ENCODE assay signal across 12 mouse cellular contexts in genomic region chr11:119769666-119770065, GRCm38 (mm10).
A peak's percentile ranks its signal among the peaks of the same experiment; 100 is the strongest.
DNase-seq lines count a peak whose midpoint lies in the region; ATAC-seq and TF ChIP-seq lines count a peak whose summit lies in the region.
"Had no signal": no experiment of that assay in that cellular context is flagged by ENCODE, and none has a peak within 500 bp of the region (broad histone marks: within the 10 kb centered on the region; RNA-seq: fewer than 3 reads in every experiment).

No protein-coding gene starts in this region.

- peaks cover 26% of the 10 kb centered on the region for H3K79me2 ChIP-seq in C2C12 (ENCODE audit: control insufficient read depth, insufficient read depth)

- no peaks in the 10 kb centered on the region for H3K36me3 ChIP-seq in liver, embryonic 14.5 days (replicated peaks; ENCODE audit: control insufficient read depth, insufficient read depth, low read depth)
- no peaks in the 10 kb centered on the region; the same call in 1 of the 2 replicates for H3K36me3 ChIP-seq in liver, embryonic 11.5 days (ENCODE audit: control insufficient read depth, insufficient read depth, low read length)
- peaks cover 21% of the 10 kb centered on the region for H3K36me3 ChIP-seq in C2C12 (ENCODE audit: control insufficient read depth, insufficient read depth)
- H3K36me3 ChIP-seq: midbrain, embryonic 12.5 days had no signal

- H3K27ac ChIP-seq in gastrocnemius, adult 2 months: no peak overlapping the region
- H3K27ac ChIP-seq in liver, embryonic 14.5 days: no peak overlapping the region
- H3K27ac ChIP-seq in liver, embryonic 11.5 days (ENCODE audit: low read depth, low read length): no peak overlapping the region
- H3K27ac ChIP-seq: limb, embryonic 15.5 days; midbrain, embryonic 12.5 days had no signal

- H3K27me3 ChIP-seq in liver, embryonic 14.5 days (ENCODE audit: control insufficient read depth, insufficient read depth, low read length): no peaks in the 10 kb centered on the region
- no peaks in the 10 kb centered on the region for H3K27me3 ChIP-seq in liver, embryonic 11.5 days (replicated peaks; ENCODE audit: control insufficient read depth, insufficient read depth, low read length)
- H3K27me3 ChIP-seq in C2C12 (ENCODE audit: control insufficient read depth, insufficient read depth, insufficient read length): no peaks in the 10 kb centered on the region
- H3K27me3 ChIP-seq: limb, embryonic 15.5 days; midbrain, embryonic 12.5 days had no signal

- intact Hi-C loops in gastrocnemius, adult 2 months (cut with DNase I): no loop called here

- peak; percentile 30; the same call in 1 of the 2 replicates for TF ChIP-seq CTCF in gastrocnemius, adult 2 months (IDR thresholded peaks at IDR 0.05)
- peak; percentile 59 for TF ChIP-seq CTCF in liver, embryonic 14.5 days (IDR thresholded peaks at IDR 0.05; ENCODE audit: low read depth)
- peak; percentile 14 for TF ChIP-seq CTCF in C2C12 (IDR thresholded peaks at IDR 0.05; ENCODE audit: control insufficient read depth, insufficient read depth, insufficient read length)

- no peaks in the 10 kb centered on the region for H3K9me3 ChIP-seq in liver, embryonic 14.5 days (ENCODE audit: control insufficient read depth, low read length)
- H3K9me3 ChIP-seq in liver, embryonic 11.5 days (ENCODE audit: control insufficient read depth, low read length): no peaks in the 10 kb centered on the region
- H3K9me3 ChIP-seq: limb, embryonic 15.5 days; midbrain, embryonic 12.5 days had no signal

- no peak for DNase-seq in gastrocnemius, adult 2 months
- no peak for DNase-seq in gastrocnemius, postnatal 4 days (ENCODE audit: low spot score in 2 of 2)
- no peak for DNase-seq in liver, embryonic 14.5 days (ENCODE audit: low read depth in 3 of 3, low spot score in 3 of 3)
- no peak for DNase-seq in liver, embryonic 11.5 days (ENCODE audit: low spot score)
- peak; percentile 21 for DNase-seq in R1 (ENCODE audit: low read depth, low spot score)
- DNase-seq in adrenal gland, adult 18-20 months (ENCODE audit: low spot score in 2 of 2): no peak
- DNase-seq: kidney, adult 8-10 months; layer of hippocampus, postnatal 36 days had no signal

- H3K79me3 ChIP-seq in C2C12 (ENCODE audit: low read depth): peaks cover 2% of the 10 kb centered on the region

- no peak overlapping the region for H3K4me2 ChIP-seq in liver, embryonic 14.5 days (ENCODE audit: low read depth)
- no peak overlapping the region for H3K4me2 ChIP-seq in liver, embryonic 11.5 days
- H3K4me2 ChIP-seq: limb, embryonic 15.5 days; midbrain, embryonic 12.5 days had no signal

- no peak overlapping the region for H3K9ac ChIP-seq in liver, embryonic 14.5 days (replicated peaks)
- H3K9ac ChIP-seq in liver, embryonic 11.5 days (ENCODE audit: low read depth, low read length): no peak overlapping the region
- H3K9ac ChIP-seq: limb, embryonic 15.5 days; midbrain, embryonic 12.5 days had no signal

- no peaks in the 10 kb centered on the region for H3K4me1 ChIP-seq in liver, embryonic 14.5 days (replicated peaks; ENCODE audit: control insufficient read depth in 2 of 2, insufficient read depth in 2 of 2, low read length in 1 of 2)
- H3K4me1 ChIP-seq in liver, embryonic 11.5 days (replicated peaks; ENCODE audit: control insufficient read depth, insufficient read depth, low read length): peaks cover 11% of the 10 kb centered on the region
- H3K4me1 ChIP-seq: limb, embryonic 15.5 days had no signal

- H3ac ChIP-seq in C2C12 (ENCODE audit: control insufficient read depth, insufficient read length, low read depth): no peak overlapping the region

- no peak for ATAC-seq in liver, embryonic 14.5 days (ENCODE audit: insufficient read depth)
- no peak for ATAC-seq in liver, embryonic 11.5 days (replicated peaks; ENCODE audit: low FRiP score)
- no peak for ATAC-seq in erythroblast, adult 5-6 weeks (replicated peaks; ENCODE audit: low FRiP score, poor library complexity, severe bottlenecking)

- 65% methylated on average over 4 of the region's 4 CpGs for WGBS in liver, embryonic 14.5 days (ENCODE audit: insufficient replicate concordance)
- 82% methylated on average over 4 of the region's 4 CpGs for WGBS in liver, embryonic 11.5 days

- no peak overlapping the region for H3K4me3 ChIP-seq in gastrocnemius, adult 2 months
- no peak overlapping the region for H3K4me3 ChIP-seq in liver, embryonic 14.5 days (ENCODE audit: insufficient read depth in 1 of 2, low read depth in 2 of 2, low read length in 2 of 2)
- no peak overlapping the region for H3K4me3 ChIP-seq in liver, embryonic 11.5 days (ENCODE audit: low read depth, low read length)
- no peak overlapping the region for H3K4me3 ChIP-seq in C2C12 (ENCODE audit: insufficient read depth, poor library complexity, severe bottlenecking)
- H3K4me3 ChIP-seq: limb, embryonic 15.5 days; midbrain, embryonic 12.5 days had no signal

- TF ChIP-seq EP300 in liver, embryonic 14.5 days (IDR thresholded peaks at IDR 0.05; ENCODE audit: low read depth): no peak

TF ChIP-seq in C2C12, 6 proteins besides CTCF, POLR2A, EP300 and RAD21:
- TF ChIP-seq CEBPB (IDR thresholded peaks at IDR 0.05; ENCODE audit: low read depth) (no peak), MYOG (IDR thresholded peaks at IDR 0.05; ENCODE audit: control insufficient read depth, extremely low read depth, insufficient read length) (no peak), USF1 (IDR thresholded peaks at IDR 0.05; ENCODE audit: low read depth) (no peak), FOSL1 (IDR thresholded peaks at IDR 0.05; ENCODE audit: insufficient read depth, low read length, poor library complexity, severe bottlenecking) (no peak), MAX (IDR thresholded peaks at IDR 0.05) (no peak), MYOD1 (IDR thresholded peaks at IDR 0.05; ENCODE audit: control insufficient read depth, insufficient read length, low read depth) (no peak)
TF ChIP-seq in C2C12: peak in this region for 0.
